Mouse (Mus musculus) small intestine, adult 2 months (tissue): ENCODE data around the gene Slc43a3.

Experiments used
- CTCF ChIP-seq: fragments of 200-500 bp; IDR thresholded peaks from 2 replicates; pipeline ENCODE4 v1.5.1; 2012; ENCODE audit warnings: low read depth, mild to moderate bottlenecking, control low read depth, inconsistent platforms, low read length, moderate library complexity, mixed read lengths; ENCODE audit not compliant: insufficient replicate concordance, insufficient read length; ENCODE audit errors: extremely low read depth
- POLR2A ChIP-seq: fragments of 200-500 bp; IDR thresholded peaks from 2 replicates; pipeline ENCODE4 v1.6.1; 2012; ENCODE audit warnings: low read depth, mild to moderate bottlenecking, control low read depth, inconsistent platforms, low read length, moderate library complexity

- no peak for TF ChIP-seq CTCF
- TF ChIP-seq POLR2A = no peak
Measured at GRCm38 (mm10) chr2:84937491-84938150, 1.2 kb downstream of the Slc43a3 start.
